ENCODE assay signal across 8 mouse cellular contexts in genomic region chr1:133046441-133046931, GRCm38 (mm10). TPM values are rescaled to one million over a fixed set of nuclear protein-coding genes. Genes with fewer than 3 reads are reported as not detected.
DNase-seq lines count a peak whose midpoint lies in the region; ATAC-seq and TF ChIP-seq lines count a peak whose summit lies in the region.

No protein-coding gene starts in this region.

- WGBS in embryonic facial prominence, embryonic 10.5 days = under 1% methylated on average over 40 of the region's 40 CpGs
- WGBS in heart, postnatal 0 days = 0% methylated on average over 35 of the region's 40 CpGs
- WGBS in limb, embryonic 14.5 days = 2% methylated on average over 23 of the region's 40 CpGs
- under 1% methylated on average over 39 of the region's 40 CpGs for whole genome bisulfite sequencing in midbrain, embryonic 15.5 days
- WGBS in thymus, adult 2 months = under 1% methylated on average over 40 of the region's 40 CpGs

- no peaks in the 10 kb centered on the region for H3K9me3 ChIP-seq in embryonic facial prominence, embryonic 10.5 days
- no peaks in the 10 kb centered on the region for H3K9me3 ChIP-seq in heart, postnatal 0 days (replicated peaks; ENCODE audit: control insufficient read depth, low read length)
- H3K9me3 ChIP-seq in limb, embryonic 14.5 days (ENCODE audit: control insufficient read depth, low read length) = no peaks in the 10 kb centered on the region
- H3K9me3 ChIP-seq in midbrain, embryonic 15.5 days = no peaks in the 10 kb centered on the region

- peak; percentile 53 to 82 for DNase-seq in adrenal gland, adult (ENCODE audit: inconsistent age in 2 of 2, low spot score in 1 of 2)
- no peak for DNase-seq in adrenal gland, adult 8-10 months
- peak; percentile 70 for DNase-seq in MN1 (ENCODE audit: low spot score)
- peak; percentile 73 for DNase-seq in embryonic facial prominence, embryonic 10.5 days (ENCODE audit: low spot score)
- DNase-seq in heart, postnatal 0 days (ENCODE audit: low spot score) = no peak
- DNase-seq in limb, embryonic 14.5 days (ENCODE audit: low spot score) = no peak
- DNase-seq in thymus, adult 2 months = peak; percentile 63

- peaks cover 49% of the 10 kb centered on the region for H3K4me1 ChIP-seq in embryonic facial prominence, embryonic 10.5 days
- peaks cover 12% of the 10 kb centered on the region for H3K4me1 ChIP-seq in heart, postnatal 0 days (ENCODE audit: control insufficient read depth, insufficient read depth)
- H3K4me1 ChIP-seq in limb, embryonic 14.5 days (ENCODE audit: control insufficient read depth, insufficient read depth, low read length) = peaks cover 30% of the 10 kb centered on the region
- H3K4me1 ChIP-seq in midbrain, embryonic 15.5 days = peaks cover 43% of the 10 kb centered on the region
- peaks cover 20% of the 10 kb centered on the region for H3K4me1 ChIP-seq in thymus, adult 2 months (replicated peaks; ENCODE audit: control insufficient read depth, insufficient read depth, low read length)

- no peak for TF ChIP-seq POLR2A in limb, embryonic 14.5 days (IDR thresholded peaks at IDR 0.05; ENCODE audit: borderline replicate concordance, extremely low read depth, insufficient read depth, insufficient read length)
- no peak for TF ChIP-seq POLR2A in thymus, adult 2 months (IDR thresholded peaks at IDR 0.05; ENCODE audit: control insufficient read depth, extremely low read depth, insufficient read depth, low read length, poor library complexity)

- no peak for TF ChIP-seq CTCF in heart, postnatal 0 days (IDR thresholded peaks at IDR 0.05; ENCODE audit: low read depth)
- TF ChIP-seq CTCF in thymus, adult 2 months (IDR thresholded peaks at IDR 0.05; ENCODE audit: borderline replicate concordance, control insufficient read depth, extremely low read depth, insufficient read depth, low read length, poor library complexity) = 0 out of 2 replicates have a peak, but pooled peaks have one; percentile 7

- TF ChIP-seq EP300 in heart, postnatal 0 days (IDR thresholded peaks at IDR 0.05; ENCODE audit: low read depth) = no peak

- H3K27ac ChIP-seq in embryonic facial prominence, embryonic 10.5 days (replicated peaks) = peak overlapping the region; percentile 97
- peak overlapping the region; percentile 90 for H3K27ac ChIP-seq in heart, postnatal 0 days (ENCODE audit: low read depth)
- peak overlapping the region; percentile 75 for H3K27ac ChIP-seq in limb, embryonic 14.5 days (replicated peaks; ENCODE audit: low read depth, low read length)
- peak overlapping the region; percentile 98 for H3K27ac ChIP-seq in midbrain, embryonic 15.5 days
- H3K27ac ChIP-seq in thymus, adult 2 months (ENCODE audit: control insufficient read depth, insufficient read depth, low read length) = no peak overlapping the region

- H3K9ac ChIP-seq in heart, postnatal 0 days (replicated peaks; ENCODE audit: low read depth, low read length) = peak overlapping the region; percentile 94
- peak overlapping the region; percentile 95 for H3K9ac ChIP-seq in limb, embryonic 14.5 days (ENCODE audit: low read depth, low read length, severe bottlenecking)
- H3K9ac ChIP-seq in midbrain, embryonic 15.5 days = peak overlapping the region; percentile 98

- peak; percentile 63 for ATAC-seq in heart, postnatal 0 days (ENCODE audit: insufficient read depth, low read depth)
- ATAC-seq in limb, embryonic 14.5 days (ENCODE audit: low FRiP score, low read depth) = peak; percentile 60
- ATAC-seq in midbrain, embryonic 15.5 days (replicated peaks) = peak; percentile 74

- H3K36me3 ChIP-seq in embryonic facial prominence, embryonic 10.5 days (replicated peaks) = no peaks in the 10 kb centered on the region
- no peaks in the 10 kb centered on the region for H3K36me3 ChIP-seq in heart, postnatal 0 days (replicated peaks; ENCODE audit: control insufficient read depth, insufficient read depth, low read length)
- H3K36me3 ChIP-seq in limb, embryonic 14.5 days (ENCODE audit: control insufficient read depth, insufficient read depth, low read length) = no peaks in the 10 kb centered on the region
- H3K36me3 ChIP-seq in midbrain, embryonic 15.5 days (replicated peaks) = no peaks in the 10 kb centered on the region
- no peaks in the 10 kb centered on the region for H3K36me3 ChIP-seq in thymus, adult 2 months (ENCODE audit: control insufficient read depth, insufficient read depth, low read length)

- peak overlapping the region; percentile 99 for H3K4me2 ChIP-seq in heart, postnatal 0 days (ENCODE audit: low read depth, low read length)
- H3K4me2 ChIP-seq in limb, embryonic 14.5 days (replicated peaks; ENCODE audit: low read depth, low read length, severe bottlenecking) = peak overlapping the region; percentile 90
- H3K4me2 ChIP-seq in midbrain, embryonic 15.5 days = peak overlapping the region; percentile 68

- H3K4me3 ChIP-seq in embryonic facial prominence, embryonic 10.5 days = peak overlapping the region; percentile 95
- peak overlapping the region; percentile 90 for H3K4me3 ChIP-seq in heart, postnatal 0 days (ENCODE audit: low read depth, low read length)
- peak overlapping the region; percentile 85 for H3K4me3 ChIP-seq in limb, embryonic 14.5 days (replicated peaks; ENCODE audit: low read length)
- peak overlapping the region; percentile 87 for H3K4me3 ChIP-seq in midbrain, embryonic 15.5 days
- peak overlapping the region; percentile 90 for H3K4me3 ChIP-seq in thymus, adult 2 months (ENCODE audit: control insufficient read depth, insufficient read depth, low read length)

- peaks cover 20% of the 10 kb centered on the region; the same call in 1 of the 2 replicates for H3K27me3 ChIP-seq in embryonic facial prominence, embryonic 10.5 days (replicated peaks; ENCODE audit: low read depth, poor library complexity, severe bottlenecking)
- no peaks in the 10 kb centered on the region for H3K27me3 ChIP-seq in heart, postnatal 0 days (ENCODE audit: control insufficient read depth, insufficient read depth, low read length)
- no peaks in the 10 kb centered on the region; the same call in 1 of the 2 replicates for H3K27me3 ChIP-seq in limb, embryonic 14.5 days (ENCODE audit: control insufficient read depth, insufficient read depth, low read length)
- no peaks in the 10 kb centered on the region for H3K27me3 ChIP-seq in midbrain, embryonic 15.5 days (replicated peaks)
- H3K27me3 ChIP-seq in thymus, adult 2 months (ENCODE audit: control insufficient read depth, insufficient read depth, low read length) = no peaks in the 10 kb centered on the region

RNA-seq across cellular contexts. Expression of gene Pik3c2b, which starts 1.0 kb away (rescaled TPM):
- 10 to 100 TPM in 2 of 4 experiments, 1 to 10 TPM in 2; 6.1 to 12.5 (median 8.5) TPM for total RNA-seq in adrenal gland, adult 8-10 months (2022)
- polyA plus RNA-seq in embryonic facial prominence, embryonic 10.5 days (2016; fragmentation: Nextera tagmentation; extraction: Ambion mirVana) = 8.6 and 10.5 TPM in 2 replicates
- total RNA-seq in heart, postnatal 0 days (2014; rRNA removed; ENCODE audit: low replicate concordance) = 16.3 and 17.4 TPM in 2 replicates
- polyA plus RNA-seq in heart, postnatal 0 days (2015; fragmentation: Nextera tagmentation; extraction: Ambion mirVana) = 7.6 and 7.8 TPM in 2 replicates
- polyA plus RNA-seq in limb, embryonic 14.5 days (2012; rRNA removed) = 10.7 and 13.5 TPM in 2 replicates
- polyA plus RNA-seq in limb, embryonic 14.5 days (2014; fragmentation: Nextera tagmentation; extraction: Ambion mirVana) = 8.1 and 8.4 TPM in 2 replicates
- polyA plus RNA-seq in midbrain, embryonic 15.5 days (2015; fragmentation: Nextera tagmentation; extraction: Ambion mirVana) = 16.2 and 17.1 TPM in 2 replicates
- 9.5 and 12.1 TPM in 2 replicates for polyA plus RNA-seq in thymus, adult 2 months (2012; rRNA removed)

RNA-seq across cellular contexts. Expression of gene Mdm4, which starts 16.1 kb away (rescaled TPM):
- total RNA-seq in adrenal gland, adult 8-10 months (2022) = 100 to 1,000 TPM in 2 of 4 experiments, 10 to 100 TPM in 2; 58.6 to 172 (median 91.8) TPM
- 37.7 and 41.4 TPM in 2 replicates for polyA plus RNA-seq in embryonic facial prominence, embryonic 10.5 days (2016; fragmentation: Nextera tagmentation; extraction: Ambion mirVana)
- total RNA-seq in heart, postnatal 0 days (2014; rRNA removed; ENCODE audit: low replicate concordance) = 29.5 and 42.2 TPM in 2 replicates
- polyA plus RNA-seq in heart, postnatal 0 days (2015; fragmentation: Nextera tagmentation; extraction: Ambion mirVana) = 11.9 and 13.4 TPM in 2 replicates
- polyA plus RNA-seq in limb, embryonic 14.5 days (2012; rRNA removed) = 132 and 144 TPM in 2 replicates
- polyA plus RNA-seq in limb, embryonic 14.5 days (2014; fragmentation: Nextera tagmentation; extraction: Ambion mirVana) = 45.6 and 50.2 TPM in 2 replicates
- 44.3 and 45.4 TPM in 2 replicates for polyA plus RNA-seq in midbrain, embryonic 15.5 days (2015; fragmentation: Nextera tagmentation; extraction: Ambion mirVana)
- polyA plus RNA-seq in thymus, adult 2 months (2012; rRNA removed) = 127 and 147 TPM in 2 replicates

Comparison
In these comparisons a context has a peak if more than half of its experiments do, and no peak if none do; other contexts are left out.
1. DNase-seq: peak in adrenal gland, adult (2 of 2), MN1 (single experiment), embryonic facial prominence, embryonic 10.5 days (single experiment) and thymus, adult 2 months (single experiment); none in adrenal gland, adult 8-10 months (single experiment), heart, postnatal 0 days (single experiment) and limb, embryonic 14.5 days (single experiment).
2. Peak in every context shown above with its lines, with median percentiles within 50 percentile points of each other: H3K4me3 ChIP-seq, ATAC-seq, H3K4me2 ChIP-seq and H3K9ac ChIP-seq.